Mouse (Mus musculus): ENCODE measurements around the gene Hist1h2bb. TPM values are rescaled to one million over a fixed set of nuclear protein-coding genes. Genes with fewer than 3 reads are reported as not detected.

Hist1h2bb gene
- polyA plus RNA-seq, 1 experiment from 2014 or later: 0.41 TPM

DNA sequence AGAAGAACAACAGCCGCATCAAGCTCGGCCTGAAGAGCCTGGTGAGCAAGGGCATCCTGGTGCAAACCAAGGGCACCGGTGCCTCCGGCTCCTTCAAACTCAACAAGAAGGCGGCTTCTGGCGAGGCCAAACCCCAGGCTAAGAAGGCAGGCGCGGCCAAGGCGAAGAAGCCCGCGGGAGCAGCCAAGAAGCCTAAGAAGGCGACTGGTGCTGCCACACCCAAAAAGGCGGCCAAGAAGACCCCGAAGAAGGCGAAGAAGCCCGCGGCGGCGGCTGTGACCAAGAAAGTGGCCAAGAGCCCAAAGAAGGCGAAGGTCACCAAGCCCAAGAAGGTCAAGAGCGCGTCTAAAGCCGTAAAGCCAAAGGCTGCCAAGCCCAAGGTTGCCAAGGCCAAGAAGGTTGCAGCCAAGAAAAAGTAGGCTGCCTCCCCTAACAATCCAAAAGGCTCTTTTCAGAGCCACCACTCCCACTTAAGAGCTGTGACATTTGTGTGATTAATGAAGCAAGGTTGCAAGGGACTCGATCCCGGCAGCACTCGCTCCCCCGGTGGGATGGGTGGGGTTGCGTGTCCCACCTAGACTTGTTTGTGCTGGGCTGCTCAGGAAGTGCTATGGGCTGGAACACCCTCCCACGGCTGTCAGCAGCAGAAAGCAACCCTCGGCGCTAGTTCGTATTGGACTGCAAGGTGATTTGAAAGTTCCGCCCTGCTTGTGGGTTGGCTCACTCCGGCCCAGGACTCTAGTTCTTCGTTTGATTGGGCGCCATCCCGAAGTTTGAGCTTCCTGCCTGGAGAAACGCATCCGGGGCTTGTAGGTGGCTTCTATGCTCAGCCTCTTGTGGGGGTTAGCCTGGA, 7.2 kb upstream of the Hist1h2bb start:
- in situ Hi-C loops (cut with MboI; ENCODE audit: low pct_unique_long_range_greater_than_20kb): loop anchor here (10.0 to 25.0 kb wide), 2 partner anchors 114 to 302 kb away; partner anchors contain the start of genes Hist1h1e and Hist1h2be
- POLR2A ChIA-PET: interaction anchor here (0.6 to 1.0 kb wide), 5 partner anchors 18 to 176 kb away, joined by 3 to 4 read pairs (median 3); partner anchors contain the start of gene Hist1h4b
- DNase-seq (ENCODE audit: low read depth, low spot score) (no peak), ATAC-seq (peak; percentile 68)
- TF ChIP-seq CTCF (IDR thresholded peaks at IDR 0.05): no peak
- no peaks in the 10 kb centered on the region for H3K27me3 ChIP-seq
- CTCF ChIA-PET: interaction anchor here (1.4 to 15.1 kb wide), 2 partner anchors 13 to 39 kb away, joined by 3 to 137 read pairs; partner anchors contain the start of genes Hist1h3b and Hist1h4c

DNA sequence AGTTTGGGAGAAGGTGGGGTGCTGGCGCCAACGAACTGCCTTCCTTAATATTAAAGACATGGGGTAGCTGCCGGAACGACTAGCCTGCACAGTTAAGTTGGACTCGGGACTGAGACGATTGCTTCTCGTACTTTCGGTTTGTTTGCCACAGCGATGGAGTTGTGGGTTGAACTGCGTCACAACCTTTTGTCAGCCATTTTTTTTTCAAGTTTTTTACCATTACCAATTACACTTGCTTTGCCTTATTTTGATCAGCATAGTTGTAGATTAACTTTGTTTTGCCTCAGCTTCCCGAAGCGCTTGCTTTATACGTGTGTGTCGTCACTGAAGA, 6.6 kb upstream of the Hist1h2bb start:
- peak; percentile 1 for ATAC-seq
- in situ Hi-C loops (cut with MboI; ENCODE audit: low pct_unique_long_range_greater_than_20kb): loop anchor here (5.0 to 25.0 kb wide), 4 partner anchors 115 to 1705 kb away; partner anchors contain the start of genes Hist1h1e, Hist1h2ah, Hist1h2be and Hist1h2bk
- no peak for TF ChIP-seq CTCF (IDR thresholded peaks at IDR 0.05)

DNA sequence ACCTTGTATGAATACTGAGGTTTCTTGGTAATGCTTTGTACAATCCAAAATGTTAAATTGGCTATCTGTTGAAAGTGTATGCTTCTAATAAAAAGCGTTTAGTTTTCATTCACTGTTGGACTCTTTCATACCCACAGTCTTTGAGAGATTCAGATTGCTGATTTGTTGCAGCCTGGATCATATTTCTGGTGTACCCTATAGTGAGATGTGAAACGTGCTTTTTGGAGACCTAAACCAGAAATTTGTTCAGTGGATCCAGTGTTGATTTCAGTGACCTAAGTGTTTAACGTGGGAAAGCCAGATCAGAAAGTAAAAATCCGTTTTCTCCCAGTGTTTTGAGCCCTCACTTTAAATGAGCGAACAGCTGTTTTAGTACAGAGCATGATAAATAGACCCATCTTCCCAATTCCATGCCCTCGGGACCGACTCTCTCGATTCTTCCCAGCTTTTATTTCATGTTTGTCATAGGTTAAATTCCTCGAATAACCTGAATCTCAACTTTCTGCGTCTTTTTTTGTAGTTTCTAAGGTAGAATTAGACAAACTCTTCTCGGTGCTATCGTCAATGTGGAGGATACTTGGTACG, 6.2 kb upstream of the Hist1h2bb start:
- POLR2A ChIA-PET: interaction anchor here (0.6 to 1.6 kb wide), 5 partner anchors 16 to 177 kb away, joined by 3 to 4 read pairs (median 3); partner anchors contain the start of genes Hist1h1a and Hist1h4b
- no peak for ATAC-seq

More for the DNA sequence above, 6.6 kb upstream of the Hist1h2bb start:
- DNase-seq (ENCODE audit: low read depth, low spot score): no peak
- ChIA-PET CTCF (interaction anchor here (1.4 to 15.1 kb wide), 2 partner anchors 12 to 40 kb away, joined by 3 to 137 read pairs; partner anchors contain the start of genes Hist1h3b and Hist1h4c), POLR2A (interaction anchor here (0.6 to 1.6 kb wide), 6 partner anchors 17 to 176 kb away, joined by 3 to 4 read pairs (median 4); partner anchors contain the start of genes Hist1h1a and Hist1h4b)
- no peaks in the 10 kb centered on the region for H3K27me3 ChIP-seq

DNA sequence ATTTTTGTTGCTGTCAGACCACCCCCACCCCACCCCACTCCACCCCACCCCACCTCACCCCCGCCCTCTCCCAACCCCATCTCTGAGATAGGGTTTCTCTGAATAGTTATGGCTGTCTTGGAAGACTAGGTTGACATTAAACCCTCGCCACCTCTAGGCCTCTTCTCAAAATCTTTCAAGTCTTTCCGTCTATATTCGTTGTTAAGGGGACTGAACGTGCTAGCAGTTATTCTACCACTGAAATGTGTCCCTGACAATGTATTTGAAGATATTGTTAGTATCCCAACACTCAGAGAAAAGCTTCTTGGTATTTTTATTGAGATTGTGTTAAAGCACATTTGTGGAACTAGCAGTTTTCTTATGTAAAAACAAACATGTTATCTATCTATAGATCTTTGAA, 5.6 kb upstream of the Hist1h2bb start:
- DNase-seq (ENCODE audit: low read depth, low spot score): no peak
- CTCF ChIA-PET: interaction anchor here (15.1 kb wide), 1 partner anchor 41 kb away, joined by 137 read pairs; the partner anchor contains the start of gene Hist1h4c
- TF ChIP-seq CTCF (IDR thresholded peaks at IDR 0.05): no peak
- no peaks in the 10 kb centered on the region for H3K27me3 ChIP-seq
- no peak for ATAC-seq
- in situ Hi-C loops (cut with MboI; ENCODE audit: low pct_unique_long_range_greater_than_20kb): loop anchor here (5.0 to 25.0 kb wide), 3 partner anchors 164 to 1706 kb away; partner anchors contain the start of genes Hist1h2ah, Hist1h2bk and Hist1h3d
- POLR2A ChIA-PET: interaction anchor here (1.6 kb wide), 1 partner anchor 22 kb away, joined by 4 read pairs; the partner anchor contains the start of gene Hist1h1a

More for the DNA sequence above, 6.2 kb upstream of the Hist1h2bb start:
- CTCF ChIA-PET: interaction anchor here (1.4 to 15.1 kb wide), 2 partner anchors 12 to 40 kb away, joined by 3 to 137 read pairs; partner anchors contain the start of genes Hist1h3b and Hist1h4c
- DNase-seq (ENCODE audit: low read depth, low spot score): no peak
- in situ Hi-C loops (cut with MboI; ENCODE audit: low pct_unique_long_range_greater_than_20kb): loop anchor here (5.0 to 25.0 kb wide), 3 partner anchors 163 to 1706 kb away; partner anchors contain the start of genes Hist1h2ah, Hist1h2bk and Hist1h3d
- no peaks in the 10 kb centered on the region for H3K27me3 ChIP-seq
- TF ChIP-seq CTCF (IDR thresholded peaks at IDR 0.05): no peak

DNA sequence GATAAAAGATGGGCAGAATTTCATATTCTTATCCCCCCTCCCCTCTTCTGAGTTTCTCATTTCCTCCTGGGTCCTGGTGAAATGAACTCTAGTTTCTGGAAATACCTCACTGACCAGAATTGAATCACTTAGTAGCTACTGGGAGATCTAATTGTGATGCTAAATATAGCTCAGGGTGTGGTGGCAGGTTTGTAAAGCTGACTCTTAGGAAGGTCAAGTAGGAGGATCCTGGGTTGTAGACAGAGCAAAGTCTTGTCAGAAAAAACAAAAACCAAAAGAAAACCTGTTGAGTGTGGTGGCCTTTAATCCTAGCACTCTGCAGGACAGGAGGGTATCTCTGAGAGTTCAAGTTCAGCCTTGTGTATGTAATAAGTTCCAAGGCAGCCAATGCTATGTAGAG, 4.5 kb upstream of the Hist1h2bb start:
- no peak for TF ChIP-seq CTCF (IDR thresholded peaks at IDR 0.05)
- POLR2A ChIA-PET: interaction anchor here (0.7 kb wide), 1 partner anchor 15 kb away, joined by 4 read pairs; the partner anchor contains the start of gene Hist1h4b
- no peak for ATAC-seq
- no peaks in the 10 kb centered on the region for H3K27me3 ChIP-seq
- in situ Hi-C loops (cut with MboI; ENCODE audit: low pct_unique_long_range_greater_than_20kb): loop anchor here (5.0 to 25.0 kb wide), 3 partner anchors 165 to 1707 kb away; partner anchors contain the start of genes Hist1h2ah, Hist1h2bk and Hist1h3d
- CTCF ChIA-PET: interaction anchor here (15.1 kb wide), 1 partner anchor 42 kb away, joined by 137 read pairs; the partner anchor contains the start of gene Hist1h4c
- DNase-seq (ENCODE audit: low read depth, low spot score): no peak

DNA sequence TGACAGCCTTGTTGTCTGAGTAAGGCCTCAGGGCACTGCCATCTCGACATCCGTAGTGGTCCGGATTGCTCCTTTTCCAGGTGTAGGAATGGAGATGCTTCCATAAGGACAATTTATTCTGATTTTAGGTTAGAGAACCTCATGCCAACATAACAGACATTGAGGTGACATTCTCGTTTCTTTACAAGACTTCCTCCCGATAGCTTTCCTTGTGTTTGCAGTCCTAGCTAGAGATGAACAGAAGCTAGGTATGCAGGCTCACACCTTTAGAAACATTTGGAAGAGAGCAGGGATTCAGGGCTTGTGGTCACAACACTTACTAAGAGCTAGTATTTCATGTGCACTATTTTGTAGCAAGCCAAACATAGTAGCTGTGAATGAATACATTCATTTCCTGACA, 3.3 kb upstream of the Hist1h2bb start:
- no peak for ATAC-seq
- no peaks in the 10 kb centered on the region for H3K27me3 ChIP-seq
- POLR2A ChIA-PET: no interaction called here
- CTCF ChIA-PET: interaction anchor here (15.1 kb wide), 1 partner anchor 43 kb away, joined by 137 read pairs; the partner anchor contains the start of gene Hist1h4c
- in situ Hi-C loops (cut with MboI; ENCODE audit: low pct_unique_long_range_greater_than_20kb): loop anchor here (5.0 to 25.0 kb wide), 3 partner anchors 166 to 1708 kb away; partner anchors contain the start of genes Hist1h2ah, Hist1h2bk and Hist1h3d
- no peak for DNase-seq (ENCODE audit: low read depth, low spot score)
- no peak for TF ChIP-seq CTCF (IDR thresholded peaks at IDR 0.05)

DNA sequence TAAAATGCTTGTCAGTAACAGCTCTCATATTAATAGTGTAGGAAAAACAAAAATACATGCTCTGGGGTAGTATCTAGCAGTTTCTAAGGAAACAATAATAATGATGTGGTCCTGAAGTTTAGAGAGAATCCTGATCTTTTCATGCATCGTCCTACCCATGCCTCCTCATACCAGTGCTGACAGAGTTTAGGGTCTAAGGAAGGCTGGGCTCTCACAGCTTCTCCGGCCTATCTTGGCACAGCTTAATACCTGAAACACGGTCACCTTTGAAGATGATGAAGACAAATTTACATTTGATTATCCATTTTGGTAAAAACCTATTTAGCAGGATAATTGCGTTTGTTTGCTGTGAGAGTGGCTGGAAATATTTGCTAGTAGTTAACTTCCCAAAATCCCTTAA, 2.6 kb upstream of the Hist1h2bb start:
- DNase-seq (ENCODE audit: low read depth, low spot score) (no peak), ATAC-seq (no peak)
- ChIA-PET CTCF (interaction anchor here (15.1 kb wide), 1 partner anchor 44 kb away, joined by 137 read pairs; the partner anchor contains the start of gene Hist1h4c), POLR2A (no interaction called here)
- no peaks in the 10 kb centered on the region for H3K27me3 ChIP-seq
- in situ Hi-C loops (cut with MboI; ENCODE audit: low pct_unique_long_range_greater_than_20kb): loop anchor here (5.0 to 25.0 kb wide), 3 partner anchors 167 to 1709 kb away; partner anchors contain the start of genes Hist1h2ah, Hist1h2bk and Hist1h3d
- no peak for TF ChIP-seq CTCF (IDR thresholded peaks at IDR 0.05)

DNA sequence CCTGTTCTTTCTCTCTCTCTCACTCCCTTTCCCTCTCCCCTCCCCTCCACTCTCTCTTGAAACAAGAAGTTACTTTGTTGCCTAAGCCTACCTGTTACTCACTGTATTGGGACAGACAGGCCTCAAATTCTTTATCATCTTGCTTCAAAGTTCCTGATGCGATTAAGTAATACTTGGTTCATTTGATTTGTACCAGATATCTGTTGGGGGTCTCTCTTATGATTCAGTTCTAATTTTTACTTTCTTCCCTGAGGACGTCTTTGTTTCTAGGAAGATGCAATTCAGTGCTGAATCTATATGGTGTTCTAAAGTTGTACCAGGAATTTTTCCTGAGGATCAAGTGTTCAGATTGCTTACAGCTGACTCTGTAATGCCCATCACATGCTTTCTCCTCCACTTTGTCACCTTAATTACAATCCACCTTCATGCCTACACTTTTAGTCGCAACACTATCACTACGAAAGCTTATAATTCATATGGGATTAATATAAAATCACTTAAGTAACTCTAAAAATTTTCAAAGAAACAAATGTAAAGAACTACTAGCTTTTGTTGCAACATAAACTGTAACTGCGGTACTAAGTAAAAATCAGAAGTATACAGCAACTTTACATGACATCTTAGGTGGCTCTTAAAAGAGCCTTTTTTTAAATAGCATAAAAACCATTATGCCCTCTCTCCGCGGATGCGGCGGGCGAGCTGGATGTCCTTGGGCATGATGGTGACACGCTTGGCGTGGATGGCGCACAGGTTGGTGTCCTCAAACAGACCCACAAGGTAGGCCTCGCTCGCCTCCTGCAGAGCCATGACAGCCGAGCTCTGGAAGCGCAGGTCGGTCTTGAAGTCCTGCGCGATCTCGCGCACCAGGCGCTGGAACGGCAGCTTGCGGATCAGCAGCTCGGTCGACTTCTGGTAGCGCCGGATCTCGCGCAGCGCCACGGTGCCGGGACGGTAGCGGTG, 1.8 kb upstream of the Hist1h2bb start:
- ChIA-PET POLR2A (no interaction called here), CTCF (interaction anchor here (15.1 kb wide), 1 partner anchor 45 kb away, joined by 137 read pairs; the partner anchor contains the start of gene Hist1h4c)
- in situ Hi-C loops (cut with MboI; ENCODE audit: low pct_unique_long_range_greater_than_20kb): loop anchor here (5.0 to 25.0 kb wide), 3 partner anchors 167 to 1710 kb away; partner anchors contain the start of genes Hist1h2ah, Hist1h2bk and Hist1h3d

More for the DNA sequence above, 1.8 kb upstream of the Hist1h2bb start:
- TF ChIP-seq CTCF (IDR thresholded peaks at IDR 0.05): no peak
- DNase-seq (ENCODE audit: low read depth, low spot score) (no peak), ATAC-seq (no peak)
- no peaks in the 10 kb centered on the region for H3K27me3 ChIP-seq
